Mouse (Mus musculus) layer of hippocampus, postnatal 36 days (tissue): ENCODE results near the gene Immt. TPM values are rescaled to one million over a fixed set of nuclear protein-coding genes. Genes with fewer than 3 reads are reported as not detected.
A peak's percentile ranks its signal among the peaks of the same experiment; 100 is the strongest.

ENCODE experiments used
- DNase-seq, 2 experiments: peaks; one replicate each; pipeline ENCODE4 v3.0.0; 2022
- total RNA-seq, 2 experiments: library from RNA; stranded (reverse); gene quantifications; 2 replicates each; pipeline ENCODE4 v1.2.3; 2021

The Immt gene
- 100 to 1,000 TPM; 135 to 145 TPM for total RNA-seq

DNA sequence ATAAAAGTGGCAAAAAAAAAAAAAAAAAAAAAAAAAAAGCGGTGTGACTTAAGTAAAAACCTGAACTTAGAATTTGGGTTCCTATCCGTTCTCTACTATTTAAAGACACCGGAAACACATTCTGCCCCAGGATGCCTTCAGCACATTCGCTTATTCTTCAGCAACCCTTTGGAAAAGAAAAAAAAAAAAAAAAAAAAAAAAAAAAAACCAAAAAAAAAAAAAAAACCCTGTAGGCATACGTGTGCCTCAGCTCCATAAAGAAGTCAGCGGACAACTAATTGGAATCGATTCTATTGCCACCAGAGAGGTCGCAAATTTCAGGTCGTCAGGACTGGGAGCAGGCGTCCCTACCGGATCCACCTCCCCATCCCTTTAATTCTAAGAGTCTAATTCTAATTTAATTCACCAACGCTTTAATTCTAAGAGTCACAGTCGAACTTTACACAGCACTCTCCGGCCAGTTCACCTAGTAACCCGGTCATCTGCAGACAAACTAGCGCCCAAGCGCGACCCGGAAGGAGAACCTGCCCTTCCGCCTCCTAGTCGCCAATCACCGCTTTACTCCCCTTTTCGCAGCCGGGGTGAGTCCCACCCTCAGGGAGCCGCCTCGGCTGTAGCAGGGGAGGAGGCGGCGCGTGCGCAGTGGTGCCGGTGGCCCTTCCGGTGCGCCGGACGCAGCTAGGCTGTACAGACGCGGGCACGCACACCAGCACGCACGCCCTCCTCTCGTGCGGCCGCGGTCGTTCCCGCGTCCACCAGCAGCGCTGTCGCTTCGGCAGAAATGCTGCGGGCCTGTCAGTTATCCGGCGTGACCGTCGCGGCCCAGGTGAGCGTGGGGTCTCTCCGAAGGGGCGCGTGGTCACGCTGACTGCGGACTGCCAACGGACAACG is at the start of gene Immt:
Gene Immt (plus strand): TSS at position 642 of the 891 bp plus-strand sequence.
- DNase-seq = peak; percentile 96 to 97

DNA sequence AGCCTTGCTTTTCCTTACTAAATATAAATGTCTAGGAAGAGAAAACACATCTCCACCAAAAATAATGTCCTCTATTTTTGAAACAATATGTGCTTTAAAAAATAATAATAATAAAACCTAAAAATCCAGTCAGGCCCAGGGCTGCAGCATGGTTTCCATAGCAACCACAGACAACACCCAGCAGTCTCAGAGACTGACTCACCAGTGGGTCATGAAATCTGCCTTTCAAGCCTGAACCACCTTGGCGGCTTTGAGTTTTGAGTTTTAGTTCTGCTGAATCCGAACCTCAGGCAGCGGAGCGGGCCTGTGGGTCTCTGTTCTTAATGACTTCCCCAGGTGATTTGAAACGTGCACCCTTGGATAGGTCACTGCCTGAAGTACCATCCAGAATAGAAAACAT is 48.0 kb upstream of the Immt start:
- DNase-seq = no peak

DNA sequence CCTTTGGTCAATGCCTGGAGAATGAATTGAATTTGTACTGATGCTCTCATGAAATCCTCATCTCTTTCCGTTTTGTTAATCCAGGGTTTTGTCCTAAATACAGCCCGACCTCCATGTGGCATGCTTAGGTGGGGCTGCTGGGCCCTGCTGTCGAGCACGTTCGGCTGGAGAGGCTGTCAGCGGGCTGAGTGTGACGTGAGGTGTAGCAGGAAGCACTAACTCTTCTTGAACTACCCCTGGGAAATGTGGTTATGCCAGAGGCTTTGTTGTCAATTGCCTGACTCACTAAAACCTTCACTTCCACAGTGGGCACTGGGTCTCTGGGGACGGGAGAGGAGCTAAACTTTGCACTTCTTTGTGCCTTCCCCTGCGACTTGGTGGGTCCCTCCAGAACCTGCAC is 42.8 kb upstream of the Immt start:
- no peak for DNase-seq

DNA sequence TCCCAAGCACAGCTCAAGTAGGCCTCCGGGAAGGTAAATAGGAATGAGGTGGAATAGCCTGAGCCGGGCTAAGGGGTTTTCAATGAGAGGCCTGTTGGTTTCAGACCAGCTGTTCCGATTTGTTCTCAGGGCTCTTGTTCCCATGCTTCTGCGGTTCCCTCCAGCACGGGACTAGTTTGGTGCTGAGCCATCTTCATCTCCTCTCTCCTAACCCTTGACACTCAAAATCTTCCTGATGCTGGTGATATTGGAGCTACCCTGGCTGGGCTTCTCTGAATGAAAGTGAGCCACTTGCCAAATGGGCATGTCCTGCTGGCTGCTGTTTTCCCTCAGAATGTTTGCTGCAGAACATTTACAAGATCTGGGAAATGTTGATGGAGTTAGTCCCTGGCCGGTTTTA is 39.4 kb upstream of the Immt start:
- DNase-seq = no peak

DNA sequence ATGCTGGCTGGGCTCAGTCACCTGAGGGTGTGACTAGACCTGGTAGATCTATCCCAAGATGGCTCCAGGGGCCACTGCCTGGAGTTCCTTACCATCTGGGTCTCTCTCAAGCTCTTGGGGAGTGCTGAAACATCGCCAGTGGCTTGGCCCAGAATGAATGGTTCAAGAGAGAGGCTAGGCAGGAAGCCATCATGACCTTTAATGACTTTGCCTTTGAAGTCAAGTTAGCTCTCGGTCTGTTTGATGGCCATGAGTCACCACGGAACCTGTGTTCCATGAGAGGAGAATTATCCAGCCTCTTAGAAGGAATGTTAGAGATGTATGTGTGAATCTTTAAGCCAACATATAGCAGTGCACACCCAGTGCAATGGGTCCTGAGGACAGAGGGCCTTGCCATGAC is 31.7 kb upstream of the Immt start:
- no peak for DNase-seq

DNA sequence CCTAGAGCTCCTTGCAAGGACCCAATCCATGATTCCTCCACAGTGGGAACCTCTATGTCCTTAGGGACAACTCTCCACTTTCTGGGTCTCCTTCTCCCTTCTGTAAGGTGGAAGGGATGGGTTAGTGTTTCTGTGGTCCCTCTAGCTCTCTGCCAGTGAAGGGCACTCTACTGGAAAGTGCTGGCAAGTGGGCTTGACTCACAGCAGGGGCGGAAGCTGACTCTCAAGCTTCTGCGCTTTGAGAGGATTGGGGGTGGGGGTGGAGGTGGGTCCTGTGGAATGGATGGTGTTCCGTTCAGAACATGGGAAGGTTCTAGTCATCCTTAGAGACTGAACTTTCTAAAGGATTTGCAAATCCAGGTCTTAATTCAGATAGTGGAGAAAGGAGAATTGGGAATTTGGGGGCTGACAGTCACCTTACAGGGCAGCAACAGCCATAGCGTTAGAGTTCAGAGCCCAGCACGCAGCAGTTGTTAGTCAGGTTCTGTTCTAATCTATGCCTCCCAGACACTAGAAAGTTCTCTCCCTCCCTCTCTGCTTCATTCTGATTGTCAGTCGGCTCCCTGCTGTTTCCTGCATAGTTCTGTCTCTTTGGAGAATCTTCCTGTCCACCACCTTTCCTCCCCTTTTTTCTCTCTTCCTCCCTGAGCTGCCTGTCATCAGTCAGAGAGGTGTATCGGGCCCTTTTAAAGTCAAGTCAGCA is 30.0 kb upstream of the Immt start:
- no peak for DNase-seq

DNA sequence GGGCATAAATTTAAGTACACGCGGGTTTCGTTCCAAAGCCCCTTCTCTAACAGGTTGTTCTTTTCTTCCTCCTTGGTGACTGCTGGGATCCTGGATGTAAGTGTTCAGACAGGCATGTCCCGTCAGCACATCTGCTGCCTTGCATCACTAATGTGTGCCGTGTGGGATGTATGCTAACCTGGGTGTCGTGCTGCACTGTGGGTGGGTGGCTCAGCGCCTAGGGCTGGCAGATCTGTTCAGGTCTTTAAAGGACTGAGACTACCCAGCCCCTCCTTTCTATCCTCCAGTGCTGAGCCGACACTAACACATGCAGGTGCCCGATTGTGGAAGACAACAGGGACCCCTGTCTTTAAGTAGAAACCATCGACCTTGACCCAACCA is 29.4 kb upstream of the Immt start:
- peak; percentile 37 to 45 for DNase-seq

DNA sequence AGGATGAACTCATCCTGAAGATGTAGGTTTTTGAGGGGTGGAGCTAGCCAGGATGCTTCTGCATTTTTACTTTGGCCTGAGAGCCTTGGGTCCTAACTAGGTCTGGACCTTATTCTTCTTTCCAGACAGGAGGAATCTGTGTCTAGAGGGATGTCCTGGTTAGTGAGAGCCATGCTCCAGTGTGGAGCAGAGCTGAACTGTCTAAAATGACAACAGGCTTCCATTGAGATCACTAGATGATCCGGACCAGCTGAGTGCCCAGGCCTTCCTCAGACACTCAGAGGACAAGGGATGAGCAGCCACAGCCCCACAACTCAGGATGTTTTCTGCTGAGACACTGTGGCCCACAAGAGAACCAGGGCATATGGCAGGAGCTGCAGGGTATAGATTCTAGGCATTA is 27.5 kb upstream of the Immt start:
- DNase-seq = no peak

DNA sequence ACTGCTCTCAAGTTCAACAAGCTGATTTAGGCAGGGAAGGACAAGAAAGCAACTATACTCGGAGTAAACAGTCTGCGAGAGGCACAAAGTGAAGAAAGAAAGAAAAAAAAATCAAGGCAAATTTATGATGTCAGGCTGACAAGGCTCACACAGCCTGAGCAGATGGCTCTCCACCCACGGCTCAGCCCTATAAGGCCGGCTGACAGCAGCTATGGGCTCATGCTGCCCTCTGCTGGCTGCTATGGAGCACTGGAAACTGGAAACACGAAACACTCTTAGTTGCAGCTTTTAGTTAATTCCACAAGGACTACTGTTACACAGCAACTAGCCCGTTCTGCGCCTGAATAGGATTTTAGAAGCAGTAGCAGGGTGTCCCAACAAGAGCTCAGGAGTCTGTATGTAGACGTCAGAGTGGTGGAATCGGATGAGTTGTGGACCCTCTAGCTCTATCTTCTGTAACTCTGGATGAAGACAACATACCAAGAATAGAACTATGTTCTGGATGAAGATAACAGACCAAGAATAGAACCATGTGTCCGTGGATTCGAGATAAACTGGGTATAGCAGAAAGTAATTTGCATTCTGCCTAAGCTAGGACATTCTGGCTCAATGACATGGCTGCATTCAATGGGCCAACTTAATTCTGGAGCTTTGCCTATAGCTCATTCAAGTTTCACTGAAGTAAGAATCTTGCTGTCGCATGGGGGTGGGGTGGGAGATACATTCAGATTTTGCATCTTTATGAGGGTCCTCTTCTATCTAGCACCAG is 26.9 kb upstream of the Immt start:
- peak; percentile 72 to 73 for DNase-seq

DNA sequence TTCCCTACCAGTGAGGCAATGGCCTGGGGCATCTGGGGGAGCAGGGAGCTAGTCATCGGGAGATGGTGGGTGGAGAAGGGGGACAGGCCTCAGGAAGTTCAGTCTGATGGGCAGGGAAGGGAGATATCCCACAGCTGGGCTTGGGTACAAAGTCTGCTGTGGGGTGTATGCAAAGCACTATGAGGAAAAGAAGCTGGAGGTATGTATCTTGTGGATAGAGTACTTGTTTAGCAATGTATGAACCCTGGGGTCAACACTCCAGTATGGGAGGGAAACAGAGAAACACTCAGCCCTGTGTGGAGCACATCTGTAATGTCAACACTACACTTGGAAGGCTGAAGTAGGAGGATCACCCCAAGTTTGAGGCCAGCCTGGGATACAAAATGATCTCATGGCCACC is 24.4 kb upstream of the Immt start:
- no peak for DNase-seq

DNA sequence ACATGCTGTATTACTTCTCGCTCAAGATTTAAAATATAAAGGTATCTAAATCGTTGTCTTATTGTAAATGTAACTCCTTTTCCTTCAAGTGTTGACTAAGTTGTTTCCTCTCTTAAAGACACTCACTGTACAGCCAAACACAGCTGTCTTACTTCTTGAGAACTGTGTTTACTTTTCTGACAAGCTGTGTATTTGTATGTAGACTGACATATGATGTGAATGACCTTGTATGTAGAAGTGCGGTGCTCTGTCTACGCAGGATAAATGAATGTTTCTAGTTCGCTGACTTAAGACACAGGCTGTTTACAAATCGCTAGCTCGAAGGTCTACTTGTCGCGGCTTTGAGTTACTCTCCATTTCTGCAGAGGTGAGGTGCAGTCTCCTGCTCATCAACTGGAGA is 21.2 kb upstream of the Immt start:
- no peak for DNase-seq

DNA sequence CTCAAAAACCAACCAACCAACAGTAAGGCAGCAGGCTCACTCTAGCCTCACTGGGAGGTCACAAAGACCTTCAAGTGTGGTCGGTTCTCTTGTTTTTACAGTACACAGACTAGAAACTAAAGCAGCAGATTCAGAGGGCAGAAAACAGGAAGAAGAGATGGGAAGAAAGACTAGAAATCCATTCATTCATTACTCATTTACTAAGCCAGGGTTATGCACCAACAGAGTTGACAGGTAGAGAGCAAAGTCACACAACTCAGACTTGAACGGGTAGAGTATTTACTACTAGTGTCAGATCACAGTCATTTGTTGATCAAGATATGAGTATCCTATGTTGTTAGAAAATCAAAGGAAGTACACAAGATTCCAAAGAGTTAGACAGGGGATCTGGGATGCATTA is 18.3 kb upstream of the Immt start:
- no peak for DNase-seq

DNA sequence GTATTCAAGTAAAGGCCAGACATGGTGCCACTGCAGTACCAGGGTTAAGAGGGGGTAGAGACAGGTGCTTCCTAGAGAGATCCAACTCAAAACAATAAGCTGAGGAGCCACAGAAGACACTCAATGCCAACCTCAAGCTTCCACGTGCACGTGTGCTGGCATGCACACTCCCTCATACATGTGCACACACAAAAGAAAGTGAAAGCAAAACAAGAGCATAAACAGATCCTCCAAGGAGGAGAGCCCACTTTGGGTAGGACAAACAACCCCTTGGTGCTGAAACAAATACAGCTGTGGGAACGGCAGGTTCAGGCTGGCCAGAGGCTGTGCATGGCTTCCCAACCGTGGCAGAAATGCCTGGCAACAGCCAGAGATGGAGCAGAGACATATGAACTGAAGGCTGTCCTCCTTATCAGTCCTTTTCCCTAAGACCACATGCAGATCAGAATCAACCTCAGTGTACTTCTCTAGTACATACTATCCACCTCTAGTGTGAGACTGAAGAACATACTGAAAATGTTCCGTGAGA is 11.3 kb upstream of the Immt start:
- DNase-seq = no peak

DNA sequence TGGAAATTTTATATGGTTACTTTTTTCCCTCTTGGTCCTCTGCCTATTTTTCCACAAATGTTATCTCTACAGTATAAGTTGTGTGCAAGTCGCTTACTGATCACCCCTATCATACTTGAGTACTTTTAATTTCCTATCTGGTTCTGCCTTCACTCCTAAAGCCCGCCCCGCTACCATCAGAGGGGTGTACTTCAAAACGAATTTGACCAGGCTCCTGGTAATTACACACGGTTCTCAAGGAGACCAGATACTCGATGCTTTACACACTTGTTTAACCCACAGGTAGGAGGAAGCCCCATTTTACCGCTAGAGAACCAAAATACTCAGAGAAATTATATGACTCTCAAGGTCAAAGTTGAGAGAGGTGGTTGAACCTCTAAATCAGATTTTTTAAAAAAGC is 8.0 kb upstream of the Immt start:
- DNase-seq = no peak

DNA sequence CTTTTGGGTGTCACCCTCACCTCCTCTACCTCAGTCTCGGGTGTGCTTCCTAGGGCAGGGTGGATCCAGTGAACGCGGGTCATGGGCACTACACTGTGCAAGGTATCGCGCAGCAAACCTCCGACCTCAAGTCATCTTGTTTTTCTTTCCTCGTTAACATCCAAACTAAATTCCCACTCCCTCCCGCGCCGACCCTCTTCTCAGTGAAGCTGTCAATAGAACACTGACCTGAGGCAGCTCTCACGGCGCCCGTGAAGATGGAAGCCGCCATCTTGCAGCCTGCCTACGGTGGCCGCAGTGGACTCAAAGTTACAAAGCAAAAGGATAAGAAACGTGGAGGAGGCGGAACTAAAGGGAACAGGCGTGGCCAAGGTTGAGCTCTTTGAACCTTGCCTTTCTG is 7.6 kb upstream of the Immt start:
- peak; percentile 86 to 89 for DNase-seq

DNA sequence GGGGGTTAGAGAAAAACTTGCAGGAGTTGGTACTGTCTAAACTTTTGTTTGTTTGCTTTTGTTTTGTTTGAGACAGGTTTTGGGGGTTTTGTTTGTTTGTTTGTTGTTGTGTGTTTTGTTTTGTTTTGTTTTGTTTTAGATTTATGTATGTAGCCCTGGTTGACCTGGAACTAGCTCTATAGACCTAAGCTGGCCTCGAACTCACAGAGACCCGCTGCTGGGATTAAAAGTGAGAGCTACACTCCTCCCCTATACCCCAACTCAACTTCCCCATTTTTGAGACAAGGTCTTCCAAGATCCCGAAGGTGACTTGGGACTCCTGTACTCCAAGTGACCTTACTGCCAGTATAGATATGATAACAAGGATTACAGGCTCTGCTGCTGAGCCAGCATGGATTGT is 7.2 kb upstream of the Immt start:
- DNase-seq = no peak

DNA sequence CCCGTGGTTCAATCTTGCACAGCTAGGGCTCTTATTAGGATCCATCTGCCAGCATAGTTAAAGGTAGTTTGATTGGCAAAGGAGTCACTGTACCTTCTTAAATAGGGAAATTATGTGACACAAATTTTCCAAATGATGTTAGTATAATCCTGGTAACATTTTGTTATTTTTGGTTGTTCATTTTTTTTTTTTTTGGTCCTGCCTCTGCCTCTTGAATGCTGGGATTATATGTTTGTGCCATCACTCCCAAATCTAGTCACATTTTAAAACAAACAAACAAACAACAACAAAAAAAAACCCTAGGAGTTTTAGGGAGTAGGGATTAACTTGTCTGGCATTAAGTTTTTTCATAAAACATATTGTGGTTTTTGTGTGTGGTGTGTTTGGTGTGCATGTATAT is 4.3 kb upstream of the Immt start, which contains the start of gene Mrpl35:
Gene Mrpl35 (minus strand): TSS at position 101 of the 400 bp plus-strand sequence.
- DNase-seq = no peak

DNA sequence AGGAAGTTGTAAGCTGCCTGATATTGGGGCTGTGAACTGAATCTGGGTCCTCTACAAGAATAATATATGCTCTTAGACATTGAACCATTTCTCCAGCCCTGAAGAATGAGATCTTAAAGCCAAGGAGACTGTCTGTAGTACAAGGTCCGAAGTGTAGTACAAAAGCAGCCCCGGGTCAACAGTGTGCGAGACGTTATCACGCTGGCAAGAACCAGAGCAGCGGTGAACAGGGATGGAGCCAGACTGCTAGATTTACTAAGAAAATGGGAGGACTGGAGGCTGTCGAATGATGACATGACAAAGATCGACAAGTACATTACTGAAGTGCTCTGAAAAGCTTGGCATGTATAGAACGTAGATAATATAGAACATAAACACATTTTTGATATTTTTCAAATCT is 1.4 kb upstream of the Immt start:
- no peak for DNase-seq

DNA sequence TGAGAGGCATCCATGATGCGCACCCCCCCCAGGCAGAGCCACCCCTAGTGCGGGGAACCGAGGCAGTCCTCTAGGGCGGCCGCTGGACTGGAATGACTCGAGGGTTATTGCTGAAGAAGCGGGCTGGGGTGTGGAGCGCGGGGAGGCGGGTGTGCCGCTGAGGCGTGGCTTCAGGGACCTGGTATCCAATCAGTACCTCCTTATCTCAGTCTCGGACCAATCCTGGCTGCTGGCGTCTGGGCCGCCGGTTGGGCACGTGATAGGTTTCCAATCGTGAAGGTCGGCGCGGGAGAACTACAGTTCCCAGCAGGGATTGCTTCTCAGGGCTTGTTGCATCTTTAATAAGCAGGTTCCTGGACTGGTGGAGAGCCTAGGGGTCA is 440 bp downstream of the Immt start:
- peak; percentile 94 to 96 for DNase-seq

DNA sequence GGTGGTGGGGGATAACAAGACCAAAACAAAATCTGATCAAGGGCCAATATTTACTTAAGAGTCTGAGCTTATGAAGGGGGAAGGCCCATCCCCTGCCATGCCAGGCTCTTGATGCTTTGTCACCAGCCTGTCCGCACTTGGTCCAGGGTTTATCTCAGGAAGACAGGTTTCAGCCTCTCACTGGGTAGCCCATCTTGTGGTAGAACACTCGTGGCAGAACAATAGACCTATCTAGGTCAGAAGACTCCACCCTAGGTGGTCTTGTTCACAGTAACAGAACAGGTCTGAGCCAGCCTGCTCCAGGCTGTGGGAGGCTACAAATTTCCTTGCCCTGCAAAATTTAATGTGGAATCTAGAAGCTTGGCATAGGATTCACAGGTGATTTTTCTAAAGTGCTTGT is 5.7 kb downstream of the Immt start:
- no peak for DNase-seq

DNA sequence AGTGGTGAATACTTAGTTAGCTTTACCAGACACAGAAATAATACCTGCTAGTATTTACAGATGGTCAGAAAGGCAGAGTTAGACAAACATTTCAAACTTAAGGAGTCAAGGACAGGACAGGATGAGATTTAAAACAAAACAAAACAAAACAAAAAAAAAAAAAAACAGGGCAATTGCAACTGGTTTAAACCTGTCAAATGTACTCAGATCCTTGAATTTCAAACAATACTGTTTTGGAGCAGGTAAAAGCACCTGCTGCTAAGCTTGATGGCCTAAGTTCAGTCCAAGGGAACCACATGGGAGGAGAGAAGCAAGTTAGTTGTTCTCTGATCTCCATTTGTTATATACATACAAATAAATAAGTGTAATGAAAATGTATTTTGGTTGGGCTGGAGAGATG is 8.7 kb downstream of the Immt start:
- DNase-seq = no peak

DNA sequence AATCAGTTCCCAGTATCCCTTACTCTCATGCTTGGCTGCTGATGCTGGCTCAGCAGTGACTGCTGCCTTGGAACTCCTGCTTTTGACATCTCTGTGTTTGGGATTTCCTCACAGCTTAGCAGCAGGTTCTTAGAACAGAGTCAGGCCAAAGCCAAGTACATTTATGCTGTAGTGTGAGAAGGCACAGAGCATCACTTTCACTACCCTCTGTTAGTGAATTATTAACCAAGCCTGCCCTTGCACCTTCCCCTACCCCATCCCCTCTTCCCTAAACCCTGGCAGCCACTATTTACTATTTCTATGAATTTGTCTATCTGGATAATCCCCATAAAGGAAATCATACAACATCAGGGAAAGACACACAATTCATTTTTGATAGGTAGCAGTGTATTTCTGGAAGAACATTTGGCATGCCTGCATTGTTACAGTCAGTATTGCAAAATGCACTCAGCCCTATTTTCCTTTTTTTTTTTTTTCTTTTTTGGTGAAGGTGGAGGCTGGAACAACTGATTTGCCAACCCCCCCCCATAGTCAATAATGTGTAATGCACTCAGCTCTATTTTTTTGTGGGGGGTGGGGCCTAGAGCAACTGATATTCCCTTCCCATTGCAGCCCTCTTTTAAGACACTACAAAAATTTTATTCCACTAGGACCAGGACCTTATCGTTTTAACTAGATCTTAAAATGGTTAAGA is 9.6 kb downstream of the Immt start:
- no peak for DNase-seq
